Mouse (Mus musculus) heart, embryonic 11.5 days (tissue): ENCODE data around the gene Zcwpw1. TPM values are rescaled to one million over a fixed set of nuclear protein-coding genes. Genes with fewer than 3 reads are reported as not detected.

Experiments used
- ATAC-seq: fragments of 200-750 bp; cut with Nextera tagmentation; replicated peaks from 2 replicates; pipeline ENCODE4 v1.8.0; 2017; ENCODE audit warnings: moderate library complexity; ENCODE audit not compliant: insufficient number of reproducible peaks, low FRiP score, low TSS enrichment
- H3K27ac ChIP-seq: fragments of 300-500 bp; sonication (generic); 2 replicates; pipeline ENCODE4 v1.5.1; 2014; ENCODE audit warnings: mild to moderate bottlenecking, low read depth, low read length
- H3K27me3 ChIP-seq: fragments of 300-500 bp; sonication (generic); 2 replicates; pipeline ENCODE4 v1.6.1; 2014; ENCODE audit warnings: mild to moderate bottlenecking, low read length, mixed read lengths; ENCODE audit not compliant: control insufficient read depth, insufficient read depth
- H3K36me3 ChIP-seq: fragments of 300-500 bp; sonication (generic); 2 replicates; pipeline ENCODE4 v1.6.1; 2014; ENCODE audit warnings: mild to moderate bottlenecking, low read length, moderate library complexity, mixed read lengths; ENCODE audit not compliant: control insufficient read depth, insufficient read depth
- H3K4me1 ChIP-seq: fragments of 300-500 bp; sonication (generic); 2 replicates; pipeline ENCODE4 v1.6.1; 2014; ENCODE audit warnings: low read length; ENCODE audit not compliant: control insufficient read depth, insufficient read depth
- H3K4me2 ChIP-seq: fragments of 300-500 bp; sonication (generic); 2 replicates; pipeline ENCODE4 v1.6.1; 2014; ENCODE audit warnings: mild to moderate bottlenecking, moderate library complexity
- H3K4me3 ChIP-seq: fragments of 300-500 bp; sonication (generic); 2 replicates; pipeline ENCODE4 v1.5.1; 2014; ENCODE audit warnings: low read depth, low read length
- H3K9ac ChIP-seq: fragments of 300-500 bp; sonication (generic); 2 replicates; pipeline ENCODE4 v1.6.1; 2014; ENCODE audit warnings: mild to moderate bottlenecking, low read depth, low read length, moderate library complexity
- H3K9me3 ChIP-seq: fragments of 300-500 bp; sonication (generic); replicated peaks from 2 replicates; pipeline ENCODE4 v1.6.1; 2016; ENCODE audit warnings: low read length; ENCODE audit not compliant: control insufficient read depth
- WGBS: fragments of 180-500 bp; shearing (Covaris S2); extraction: QIAGEN DNeasy Blood & Tissue Kit; methylation state at CpG from one replicate; pipeline ENCODE4 v1.1.7; 2014; ENCODE audit not compliant: insufficient replicate concordance; 5-methylcytosine and 5-hydroxymethylcytosine counted together
- polyA plus RNA-seq: library from polyadenylated mRNA; unstranded; fragments of >200 nt; fragmentation: Nextera tagmentation; extraction: Ambion mirVana; gene quantifications from 2 replicates; pipeline ENCODE4 v1.2.1, GENCODE M21; 2014

The Zcwpw1 gene
- polyA plus RNA-seq, 1 experiment from 2014 or later: 13.7 TPM

DNA sequence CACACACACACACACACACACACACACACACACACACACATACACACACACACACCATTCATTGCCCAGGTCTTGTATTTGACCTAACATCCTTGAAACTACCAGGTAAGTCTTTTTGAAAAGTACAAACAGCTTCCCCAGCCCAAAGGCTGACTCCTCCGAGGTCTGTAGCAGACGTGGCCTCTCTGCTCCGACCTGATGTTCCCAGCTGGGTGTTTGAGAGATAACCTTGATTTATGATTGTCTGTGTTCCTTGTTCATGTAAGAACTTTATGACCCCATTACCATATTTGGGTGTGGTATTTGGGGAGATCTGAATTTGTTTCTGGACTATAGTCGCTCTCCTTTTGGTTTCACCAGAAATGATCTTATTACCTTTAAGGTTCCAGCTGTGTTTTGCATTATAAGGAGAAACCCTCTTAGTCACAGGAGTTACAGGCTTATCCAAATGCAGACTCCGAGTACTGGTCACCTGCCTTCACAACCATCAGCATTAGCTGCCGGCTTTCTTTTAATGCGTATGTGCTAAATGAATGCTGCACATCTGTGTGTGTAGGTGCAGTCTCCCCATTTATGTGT, 10.2 kb upstream of the Zcwpw1 start:
- Histone ChIP-seq H3K4me2 (no peak overlapping the region), H3K4me1 (peaks cover 9% of the 10 kb centered on the region), H3K9me3 (no peaks in the 10 kb centered on the region), H3K4me3 (no peak overlapping the region), H3K27me3 (no peaks in the 10 kb centered on the region), H3K27ac (no peak overlapping the region), H3K9ac (no peak overlapping the region), H3K36me3 (peaks cover 15% of the 10 kb centered on the region)
- ATAC-seq: no peak
- 79% methylated on average over 7 of the region's 7 CpGs for WGBS

DNA sequence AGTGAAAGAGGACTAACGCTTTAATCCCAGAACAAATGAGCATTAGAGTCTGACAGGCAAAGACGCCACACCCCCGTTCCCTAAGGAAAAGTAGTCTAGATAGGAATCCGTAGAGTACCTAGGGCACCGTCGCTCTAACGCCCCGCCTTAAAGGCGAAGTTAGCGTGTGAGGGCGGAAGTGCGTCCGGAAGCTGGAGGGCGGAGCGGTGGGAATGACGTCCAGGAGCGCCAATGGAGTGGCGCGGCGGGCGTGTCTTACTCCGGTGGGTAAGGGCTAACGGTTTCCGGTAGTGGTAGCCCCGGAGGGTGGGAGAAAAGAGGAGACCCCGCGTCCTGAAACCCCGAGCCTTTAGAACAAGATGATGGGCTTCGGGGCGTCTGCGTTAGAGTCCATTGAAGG, 9.0 kb upstream of the Zcwpw1 start, which contains the start of gene Ppp1r35:
Ppp1r35 (plus strand) TSS at position 215 of the 400 bp plus-strand sequence.
- 0% methylated on average over 31 of the region's 31 CpGs for WGBS
- no peaks in the 10 kb centered on the region for H3K9me3 ChIP-seq
- peaks cover 22% of the 10 kb centered on the region for H3K36me3 ChIP-seq
- H3K4me1 ChIP-seq: peaks cover 19% of the 10 kb centered on the region
- H3K4me2 ChIP-seq: peak within 1 kb of the TSS; percentile 99
- H3K9ac ChIP-seq: peak within 1 kb of the TSS; percentile 96
- H3K4me3 ChIP-seq: peak within 1 kb of the TSS; percentile 99
- no peaks in the 10 kb centered on the region for H3K27me3 ChIP-seq
- peak; percentile 89 for ATAC-seq
- peak within 1 kb of the TSS; percentile 87 for H3K27ac ChIP-seq

DNA sequence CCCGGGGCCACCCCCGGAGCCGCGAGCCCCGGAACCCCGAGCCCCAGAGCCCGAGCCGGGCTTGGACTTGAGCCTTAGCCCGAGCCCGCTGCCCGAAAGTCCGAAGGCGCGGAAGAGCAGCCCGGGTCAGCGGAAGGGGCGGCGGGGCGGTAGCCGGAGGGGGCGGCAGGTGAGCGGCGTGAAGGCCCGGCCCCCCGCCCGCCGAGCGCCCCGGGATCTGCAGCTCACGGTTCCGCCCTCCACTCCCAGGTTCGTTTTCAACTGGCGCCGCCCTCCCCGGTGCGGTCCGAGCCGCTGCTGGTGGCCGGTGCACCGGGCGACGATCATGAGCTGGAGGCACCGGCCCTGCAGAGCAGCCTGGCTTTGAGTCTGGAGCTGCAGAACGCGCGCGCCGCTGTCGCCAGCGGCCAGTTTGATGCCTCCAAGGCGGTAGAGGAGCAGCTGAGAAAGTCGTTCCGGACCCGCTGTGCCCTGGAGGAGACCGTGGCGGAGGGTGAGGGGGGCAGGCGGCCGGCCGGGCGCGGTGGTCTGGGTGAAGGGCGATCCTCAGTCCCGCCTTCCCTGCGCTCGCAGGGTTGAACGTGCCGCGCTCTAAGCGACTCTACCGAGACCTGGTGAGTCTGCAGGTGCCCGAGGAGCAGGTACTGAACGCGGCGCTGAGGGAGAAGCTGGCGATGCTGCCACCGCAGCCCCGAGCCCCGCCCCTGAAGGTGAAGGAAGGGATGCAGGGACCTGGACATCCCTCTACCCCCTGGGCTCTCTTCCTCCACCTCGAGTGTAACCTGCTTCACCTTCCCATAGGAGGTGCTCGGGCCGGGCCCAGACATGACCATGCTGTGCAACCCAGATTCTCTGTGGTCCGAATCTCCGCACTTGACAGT, 8.3 kb upstream of the Zcwpw1 start:
- no peaks in the 10 kb centered on the region for H3K27me3 ChIP-seq
- WGBS: under 1% methylated on average over 69 of the region's 83 CpGs
- peaks cover 25% of the 10 kb centered on the region for H3K36me3 ChIP-seq

DNA sequence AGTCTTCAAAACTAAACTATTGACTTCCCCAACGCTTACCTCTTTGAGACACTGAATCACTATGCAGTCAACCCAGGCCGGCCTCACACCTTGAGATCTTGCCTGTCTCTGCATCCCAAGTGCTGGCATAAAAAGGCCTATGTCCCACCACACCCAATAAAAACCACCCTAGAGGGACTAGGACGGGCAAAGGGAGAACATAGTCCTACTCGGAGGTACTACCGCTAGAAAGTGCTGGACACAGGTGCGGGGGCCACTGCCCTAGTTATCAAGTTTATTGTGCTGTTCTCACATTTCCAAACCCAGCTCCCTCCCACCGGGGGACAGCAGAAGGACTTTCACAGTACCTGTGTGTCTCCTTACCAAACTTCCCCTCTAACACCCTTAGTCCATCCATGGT, 5.9 kb upstream of the Zcwpw1 start:
- Histone ChIP-seq H3K27me3 (no peaks in the 10 kb centered on the region), H3K4me1 (peaks cover 35% of the 10 kb centered on the region), H3K9ac (no peak overlapping the region), H3K9me3 (no peaks in the 10 kb centered on the region), H3K4me3 (no peak overlapping the region), H3K27ac (no peak overlapping the region), H3K4me2 (no peak overlapping the region), H3K36me3 (peaks cover 27% of the 10 kb centered on the region)
- 83% methylated on average over 7 of the region's 7 CpGs for WGBS
- ATAC-seq: no peak

More for the DNA sequence above, 8.3 kb upstream of the Zcwpw1 start:
- peak overlapping the region; percentile 87 for H3K27ac ChIP-seq
- H3K4me1 ChIP-seq: peaks cover 25% of the 10 kb centered on the region
- peak overlapping the region; percentile 96 for H3K9ac ChIP-seq
- no peaks in the 10 kb centered on the region for H3K9me3 ChIP-seq
- peak overlapping the region; percentile 99 for H3K4me2 ChIP-seq
- peak overlapping the region; percentile 99 for H3K4me3 ChIP-seq
- peak; percentile 14; the same call in 1 of the 2 replicates for ATAC-seq

DNA sequence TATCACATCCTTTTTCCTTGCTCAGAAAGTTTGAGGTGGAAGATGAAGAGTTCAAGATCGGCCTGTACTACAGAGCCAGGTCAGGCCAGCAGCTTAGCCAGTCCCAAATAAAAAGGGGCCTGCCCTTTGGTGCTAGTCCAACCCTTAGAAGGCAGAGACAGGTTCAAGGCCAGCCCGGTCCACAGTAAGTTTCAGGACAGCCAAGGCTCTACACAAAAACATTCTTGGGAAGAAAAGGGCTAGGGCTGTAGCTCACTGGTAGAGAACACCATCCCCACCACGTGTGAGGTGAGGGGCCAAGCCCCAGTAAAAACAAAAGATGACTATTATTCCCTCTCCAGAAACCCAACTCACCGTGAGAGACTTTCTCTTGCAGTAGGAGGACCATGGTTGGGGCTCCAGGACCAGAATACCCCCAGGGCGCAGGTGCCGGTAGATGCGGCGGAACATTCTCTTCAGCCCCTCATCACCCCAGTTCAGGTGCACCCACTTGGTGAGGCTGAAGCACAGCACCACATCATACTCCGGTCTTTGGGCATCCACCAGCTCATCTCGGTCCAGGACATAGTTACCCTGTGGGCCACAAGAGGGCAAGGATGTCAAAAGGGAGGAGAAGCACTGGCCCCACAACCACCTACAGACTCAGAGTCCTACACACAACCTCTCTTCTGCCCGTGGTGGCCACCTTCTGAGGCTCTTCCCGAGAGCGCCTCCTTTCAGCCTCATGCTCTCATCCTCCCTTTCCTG, 4.6 kb upstream of the Zcwpw1 start:
- Histone ChIP-seq H3K36me3 (peaks cover 27% of the 10 kb centered on the region), H3K9ac (peak overlapping the region; percentile 58), H3K27me3 (no peaks in the 10 kb centered on the region; the same call in 1 of the 2 replicates), H3K4me2 (peak overlapping the region; percentile 92), H3K4me3 (peak overlapping the region; percentile 88), H3K9me3 (no peaks in the 10 kb centered on the region), H3K4me1 (peaks cover 39% of the 10 kb centered on the region), H3K27ac (no peak overlapping the region)
- 82% methylated on average over 13 of the region's 13 CpGs for WGBS
- no peak for ATAC-seq

DNA sequence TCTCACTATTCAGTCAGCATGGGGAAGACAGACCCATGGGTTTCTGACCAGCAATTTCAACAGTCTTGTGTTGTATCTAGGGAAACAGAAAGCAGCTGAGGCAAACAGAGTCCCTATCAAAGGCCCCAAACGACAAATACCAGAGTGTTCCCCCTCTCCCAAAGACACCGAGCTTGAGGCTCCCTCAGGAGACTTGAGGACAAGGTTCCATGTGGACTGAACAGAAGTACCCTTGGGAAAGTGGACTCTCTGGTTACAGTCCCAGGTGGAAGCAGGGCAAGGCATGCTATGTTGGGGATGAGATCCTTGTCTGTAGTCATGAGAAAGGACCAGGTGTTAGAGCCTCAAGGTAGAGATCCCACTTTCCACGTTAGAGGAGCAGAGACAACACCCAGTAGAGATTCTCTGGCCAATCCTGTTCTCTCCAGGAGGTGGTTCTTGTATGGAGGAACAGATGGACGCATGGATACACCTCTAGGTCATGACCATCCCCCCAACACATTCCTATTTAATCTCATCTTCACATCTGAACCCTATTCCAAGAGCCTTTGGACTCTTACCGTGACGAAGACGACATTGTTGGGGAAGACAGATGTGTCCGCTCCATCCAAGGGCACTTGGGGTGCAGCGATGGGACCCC, 3.6 kb upstream of the Zcwpw1 start:
- H3K4me2 ChIP-seq: peak overlapping the region; percentile 92
- ATAC-seq: no peak
- peak overlapping the region; percentile 58 for H3K9ac ChIP-seq
- H3K27me3 ChIP-seq: no peaks in the 10 kb centered on the region; the same call in 1 of the 2 replicates
- H3K9me3 ChIP-seq: no peaks in the 10 kb centered on the region
- H3K27ac ChIP-seq: 0 out of 2 replicates have a peak overlapping the region, but pooled peaks have one; percentile 100
- peaks cover 27% of the 10 kb centered on the region for H3K36me3 ChIP-seq
- WGBS: 63% methylated on average over 9 of the region's 9 CpGs
- H3K4me1 ChIP-seq: peaks cover 37% of the 10 kb centered on the region
- H3K4me3 ChIP-seq: peak overlapping the region; percentile 88

DNA sequence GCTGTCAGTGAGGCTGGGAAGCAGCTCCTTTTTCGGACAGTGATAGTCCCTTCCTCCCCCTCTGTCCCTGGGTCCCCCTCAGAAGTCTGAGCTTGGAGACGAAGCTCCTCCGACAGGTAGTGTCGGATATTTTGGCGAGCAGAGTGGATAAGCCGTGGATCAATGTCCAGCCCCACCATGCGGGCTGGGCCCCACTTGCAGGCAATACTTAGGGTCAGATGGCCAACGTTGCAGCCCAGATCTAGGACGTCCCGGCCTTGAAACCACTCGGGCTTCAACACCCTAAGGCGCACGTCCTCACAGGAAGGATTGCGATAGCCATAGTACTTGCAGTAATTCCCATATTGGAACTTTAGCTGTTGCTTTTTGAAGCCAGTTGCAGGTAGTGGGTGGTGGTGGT, 3.1 kb upstream of the Zcwpw1 start:
- Histone ChIP-seq H3K27me3 (no peaks in the 10 kb centered on the region; the same call in 1 of the 2 replicates), H3K4me3 (peak overlapping the region; percentile 88), H3K9ac (peak overlapping the region; percentile 97), H3K27ac (0 out of 2 replicates have a peak overlapping the region, but pooled peaks have one; percentile 100), H3K4me1 (peaks cover 36% of the 10 kb centered on the region), H3K4me2 (peak overlapping the region; percentile 92), H3K9me3 (no peaks in the 10 kb centered on the region), H3K36me3 (peaks cover 27% of the 10 kb centered on the region)
- WGBS: 85% methylated on average over 14 of the region's 14 CpGs
- no peak for ATAC-seq
